8 mouse cellular contexts compared by ENCODE assay signal in genomic region chr4:118265557-118265956, GRCm38 (mm10). TPM values are rescaled to one million over a fixed set of nuclear protein-coding genes. Genes with fewer than 3 reads are reported as not detected.
DNase-seq lines count a peak whose midpoint lies in the region; ATAC-seq and TF ChIP-seq lines count a peak whose summit lies in the region.

No protein-coding gene starts in this region.

- no peak overlapping the region for H3K9ac ChIP-seq in neural tube, embryonic 11.5 days (ENCODE audit: low read length)
- peak overlapping the region; percentile 47; the same call in 1 of the 2 replicates for H3K9ac ChIP-seq in embryonic facial prominence, embryonic 13.5 days

- peak overlapping the region; percentile 51; the same call in 1 of the 2 replicates for H3K27ac ChIP-seq in neural tube, embryonic 11.5 days (ENCODE audit: low read depth, low read length)
- H3K27ac ChIP-seq in embryonic facial prominence, embryonic 13.5 days, result peak overlapping the region; percentile 74
- no peak overlapping the region for H3K27ac ChIP-seq in thymus, adult 2 months (ENCODE audit: control insufficient read depth, insufficient read depth, low read length)

- ATAC-seq in neural tube, embryonic 11.5 days (ENCODE audit: insufficient read depth, low FRiP score, low TSS enrichment), result no peak
- no peak for ATAC-seq in embryonic facial prominence, embryonic 13.5 days (ENCODE audit: insufficient number of reproducible peaks, insufficient read depth, low FRiP score, low TSS enrichment, low read depth)

- no peak for DNase-seq in neural tube, embryonic 11.5 days (ENCODE audit: low spot score)
- no peak for DNase-seq in neural tube, embryonic 10.5 days (ENCODE audit: extremely low spot score, low spot score)
- peak; percentile 29 to 63 for DNase-seq in kidney, postnatal 25 days
- peak; percentile 66 for DNase-seq in retina, embryonic 14.5 days (ENCODE audit: low spot score)
- no peak for DNase-seq in thymus, adult 2 months
- no peak for DNase-seq in gastrocnemius, adult 18-20 months (ENCODE audit: low spot score)
- DNase-seq in gastrocnemius, adult 8-10 months (ENCODE audit: low spot score in 2 of 2), result no peak

- H3K4me2 ChIP-seq in neural tube, embryonic 11.5 days (ENCODE audit: low read depth), result no peak overlapping the region
- H3K4me2 ChIP-seq in embryonic facial prominence, embryonic 13.5 days, result 0 out of 2 replicates have a peak overlapping the region, but pooled peaks have one; percentile 17

- H3K4me3 ChIP-seq in neural tube, embryonic 11.5 days (ENCODE audit: low read depth, low read length), result no peak overlapping the region
- H3K4me3 ChIP-seq in embryonic facial prominence, embryonic 13.5 days, result no peak overlapping the region
- H3K4me3 ChIP-seq in thymus, adult 2 months (ENCODE audit: control insufficient read depth, insufficient read depth, low read length), result no peak overlapping the region

- H3K9me3 ChIP-seq in neural tube, embryonic 11.5 days (ENCODE audit: control insufficient read depth, low read length), result no peaks in the 10 kb centered on the region
- no peaks in the 10 kb centered on the region for H3K9me3 ChIP-seq in embryonic facial prominence, embryonic 13.5 days

- no peak for TF ChIP-seq CTCF in thymus, adult 2 months (IDR thresholded peaks at IDR 0.05; ENCODE audit: borderline replicate concordance, control insufficient read depth, extremely low read depth, insufficient read depth, low read length, poor library complexity)

- H3K36me3 ChIP-seq in neural tube, embryonic 11.5 days (ENCODE audit: control insufficient read depth, insufficient read depth, low read length), result peaks cover 5% of the 10 kb centered on the region
- peaks cover 68% of the 10 kb centered on the region for H3K36me3 ChIP-seq in embryonic facial prominence, embryonic 13.5 days
- H3K36me3 ChIP-seq in thymus, adult 2 months (ENCODE audit: control insufficient read depth, insufficient read depth, low read length), result peaks cover 9% of the 10 kb centered on the region; the same call in 1 of the 2 replicates

- WGBS in neural tube, embryonic 11.5 days, result 36% methylated on average over 15 of the region's 15 CpGs
- WGBS in embryonic facial prominence, embryonic 13.5 days, result 17% methylated on average over 15 of the region's 15 CpGs
- WGBS in thymus, adult 2 months, result 80% methylated on average over 15 of the region's 15 CpGs

- no peaks in the 10 kb centered on the region for H3K27me3 ChIP-seq in neural tube, embryonic 11.5 days (ENCODE audit: control insufficient read depth, insufficient read depth, low read length)
- no peaks in the 10 kb centered on the region for H3K27me3 ChIP-seq in embryonic facial prominence, embryonic 13.5 days
- no peaks in the 10 kb centered on the region for H3K27me3 ChIP-seq in thymus, adult 2 months (ENCODE audit: control insufficient read depth, insufficient read depth, low read length)

- H3K4me1 ChIP-seq in neural tube, embryonic 11.5 days (ENCODE audit: control insufficient read depth, insufficient read depth, low read length), result peaks cover 27% of the 10 kb centered on the region
- H3K4me1 ChIP-seq in embryonic facial prominence, embryonic 13.5 days, result peaks cover 71% of the 10 kb centered on the region
- peaks cover 56% of the 10 kb centered on the region for H3K4me1 ChIP-seq in thymus, adult 2 months (replicated peaks; ENCODE audit: control insufficient read depth, insufficient read depth, low read length)

- TF ChIP-seq POLR2A in thymus, adult 2 months (IDR thresholded peaks at IDR 0.05; ENCODE audit: control insufficient read depth, extremely low read depth, insufficient read depth, low read length, poor library complexity), result no peak

RNA-seq across cellular contexts. Expression of gene Ptprf, which starts 25.6 kb away (rescaled TPM):
- polyA plus RNA-seq in neural tube, embryonic 11.5 days (2014; fragmentation: Nextera tagmentation; extraction: Ambion mirVana), result 68.9 and 80.1 TPM in 2 replicates
- 79.8 and 88.8 TPM in 2 replicates for polyA plus RNA-seq in embryonic facial prominence, embryonic 13.5 days (2015; fragmentation: Nextera tagmentation; extraction: Ambion mirVana)
- 165 and 202 TPM in 2 replicates for polyA plus RNA-seq in thymus, adult 2 months (2012; rRNA removed)
- total RNA-seq in gastrocnemius, adult 18-20 months (2021), result 1 to 10 TPM; 2.0 to 2.2 TPM
- total RNA-seq in gastrocnemius, adult 8-10 months (2022), result 1 to 10 TPM in 3 of 4 experiments, under 1 TPM in 1; 0.63 to 2.1 (median 1.3) TPM

Comparison
In these comparisons a context has a peak if more than half of its experiments do, and no peak if none do; other contexts are left out.
1. DNase-seq: peak in kidney, postnatal 25 days (2 of 2) and retina, embryonic 14.5 days (single experiment); none in neural tube, embryonic 11.5 days (single experiment), neural tube, embryonic 10.5 days (single experiment), thymus, adult 2 months (single experiment), gastrocnemius, adult 18-20 months (single experiment) and gastrocnemius, adult 8-10 months (0 of 2).